Mouse (Mus musculus) ES-E14 (cell line): ENCODE measurements around the gene Scamp3. TPM values are rescaled to one million over a fixed set of nuclear protein-coding genes. Genes with fewer than 3 reads are reported as not detected.
A peak's percentile ranks its signal among the peaks of the same experiment; 100 is the strongest.

Source experiments
- DNase-seq: peaks from one replicate; pipeline ENCODE4 v3.0.0-alpha.2; 2013; ENCODE audit warnings: low read depth, low spot score
- H3K27ac ChIP-seq: 2 replicates; pipeline ENCODE4 v1.5.1; 2012; ENCODE audit warnings: low read depth, mild to moderate bottlenecking, low read length, moderate library complexity, mixed read lengths; ENCODE audit not compliant: poor library complexity, insufficient read depth, severe bottlenecking
- H3K36me3 ChIP-seq: 2 replicates; pipeline ENCODE4 v1.6.1; 2012; ENCODE audit warnings: mild to moderate bottlenecking, low read length, moderate library complexity, mixed read lengths; ENCODE audit not compliant: control insufficient read depth, poor library complexity, insufficient read depth, severe bottlenecking
- H3K4me1 ChIP-seq, 2 experiments: fragments of 150-350 bp in 1 of 2; sonication (generic) in 1 of 2; 2 replicates each; pipeline ENCODE4 v1.6.1; 2012; ENCODE audit warnings: low read length in 2 of 2, mild to moderate bottlenecking in 1 of 2, mixed read lengths in 1 of 2; ENCODE audit not compliant: control insufficient read depth in 2 of 2, insufficient read depth in 2 of 2, poor library complexity in 1 of 2
- H3K4me3 ChIP-seq, 2 experiments: fragments of 150-350 bp in 1 of 2; sonication (generic) in 1 of 2; 2 replicates each; pipeline ENCODE4 v1.5.1; 2012; ENCODE audit warnings: low read length in 2 of 2, low read depth in 1 of 2, mild to moderate bottlenecking in 1 of 2, mixed read lengths in 1 of 2; ENCODE audit not compliant: insufficient read depth in 1 of 2, poor library complexity in 1 of 2, severe bottlenecking in 1 of 2
- H3K9ac ChIP-seq: 2 replicates; pipeline ENCODE4 v1.6.1; 2012; ENCODE audit warnings: low read depth, mild to moderate bottlenecking, low read length, mixed read lengths; ENCODE audit not compliant: poor library complexity, insufficient read depth, severe bottlenecking
- H3K9me3 ChIP-seq: fragments of 150-350 bp; sonication (generic); 2 replicates; pipeline ENCODE4 v1.6.1; 2012; ENCODE audit warnings: low read depth, mild to moderate bottlenecking, low read length; ENCODE audit not compliant: control insufficient read depth, insufficient read depth
- CHD2 ChIP-seq: IDR thresholded peaks from 2 replicates; pipeline ENCODE4 v1.6.1; 2014; ENCODE audit warnings: mild to moderate bottlenecking, low read depth, low read length, inconsistent platforms
- HCFC1 ChIP-seq: IDR thresholded peaks from 2 replicates; pipeline ENCODE4 v1.6.1; 2012; ENCODE audit warnings: low read length, inconsistent platforms, borderline replicate concordance; ENCODE audit not compliant: insufficient read depth
- MAFK ChIP-seq: IDR thresholded peaks from 2 replicates; pipeline ENCODE4 v1.6.1; 2014; ENCODE audit warnings: mild to moderate bottlenecking, low read depth, low read length, inconsistent platforms; ENCODE audit not compliant: insufficient read depth
- ZC3H11A ChIP-seq: IDR thresholded peaks from 2 replicates; pipeline ENCODE4 v1.6.1; 2012; ENCODE audit warnings: low read depth, mild to moderate bottlenecking, inconsistent platforms, low read length, borderline replicate concordance
- ZNF384 ChIP-seq: IDR thresholded peaks from 2 replicates; pipeline ENCODE4 v1.6.1; 2012; ENCODE audit warnings: low read depth, low read length, inconsistent platforms
- in situ Hi-C, 2 experiments: fragments of 600-800 bp; cut with MboI; formaldehyde crosslinking; loops; one replicate each; pipeline ENCODE4 v1.15.1; 2025; ENCODE audit warnings: low sequenced_read_pairs in 2 of 2, inconsistent platforms in 1 of 2; ENCODE audit not compliant: unreplicated experiment in 2 of 2
- total RNA-seq: library from RNA; depleted of rRNA; stranded (reverse); fragments of 300-350 nt; gene quantifications from 2 replicates; pipeline ENCODE4 v1.2.3, GENCODE M21; 2012

The Scamp3 gene
- total RNA-seq, 1 experiment = 83.2 TPM

DNA sequence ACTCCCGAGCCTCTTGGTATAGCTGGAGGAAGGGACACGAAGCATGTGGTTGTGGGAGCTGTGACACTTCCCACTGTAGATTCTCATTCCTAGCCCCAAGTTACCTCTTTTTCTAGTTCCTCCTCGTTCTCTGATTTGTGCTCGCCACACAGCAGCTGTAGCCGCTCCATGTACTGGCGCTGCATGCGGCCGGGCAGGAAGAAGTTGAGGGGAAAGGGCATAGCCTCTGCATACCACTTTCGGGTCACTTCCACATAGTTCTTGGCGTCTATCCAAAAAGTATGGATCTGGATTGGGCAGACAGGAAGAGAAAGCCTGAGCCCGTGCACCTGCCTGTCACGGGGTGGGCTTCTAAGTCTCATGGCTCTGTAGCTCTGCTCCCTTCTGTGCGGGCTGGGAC is 32.9 kb downstream of the Scamp3 start:
- H3K4me3 ChIP-seq = no peak overlapping the region

DNA sequence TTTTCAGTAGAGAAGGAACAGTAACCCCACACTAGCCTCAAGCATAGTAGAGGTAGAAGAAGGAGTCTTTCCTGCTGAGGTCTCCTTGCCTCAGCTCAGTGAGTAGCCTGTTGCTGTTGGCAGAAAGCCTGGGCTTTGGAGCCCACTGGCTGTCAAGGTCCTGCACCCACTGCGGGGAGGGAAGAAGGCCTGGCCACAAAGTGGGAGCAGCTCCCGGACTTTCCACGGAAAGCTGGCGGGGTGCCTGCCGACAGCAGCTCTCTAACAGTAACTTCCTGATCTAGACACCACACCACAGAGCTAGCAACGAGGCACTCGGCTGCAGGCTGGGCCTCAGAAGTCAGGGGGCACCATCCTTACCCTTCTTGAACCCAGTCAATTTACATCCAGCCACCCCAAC is 33.5 kb downstream of the Scamp3 start:
- Histone ChIP-seq H3K36me3 (peaks cover 43% of the 10 kb centered on the region), H3K27ac (no peak overlapping the region), H3K4me1 (peaks cover 3 to 11% of the 10 kb centered on the region in 2 experiments; a peak in 2 of 4 replicates), H3K9me3 (no peaks in the 10 kb centered on the region), H3K9ac (no peak overlapping the region), H3K4me3 (no peak overlapping the region)
- no peak for TF ChIP-seq MAFK
- no peak for TF ChIP-seq HCFC1
- TF ChIP-seq ZC3H11A = no peak
- TF ChIP-seq ZNF384 = no peak
- no peak for TF ChIP-seq CHD2
- in situ Hi-C loops = no loop called here
- no peak for DNase-seq

More for the DNA sequence above, 32.9 kb downstream of the Scamp3 start:
- in situ Hi-C loops = no loop called here
- Histone ChIP-seq H3K27ac (no peak overlapping the region), H3K9ac (no peak overlapping the region), H3K36me3 (peaks cover 46% of the 10 kb centered on the region), H3K9me3 (no peaks in the 10 kb centered on the region), H3K4me1 (peaks cover 3 to 5% of the 10 kb centered on the region in 2 experiments; a peak in 2 of 4 replicates)
- TF ChIP-seq ZNF384 = no peak
- TF ChIP-seq CHD2 = no peak
- TF ChIP-seq HCFC1 = no peak
- TF ChIP-seq MAFK = no peak
- no peak for TF ChIP-seq ZC3H11A
- DNase-seq = no peak

DNA sequence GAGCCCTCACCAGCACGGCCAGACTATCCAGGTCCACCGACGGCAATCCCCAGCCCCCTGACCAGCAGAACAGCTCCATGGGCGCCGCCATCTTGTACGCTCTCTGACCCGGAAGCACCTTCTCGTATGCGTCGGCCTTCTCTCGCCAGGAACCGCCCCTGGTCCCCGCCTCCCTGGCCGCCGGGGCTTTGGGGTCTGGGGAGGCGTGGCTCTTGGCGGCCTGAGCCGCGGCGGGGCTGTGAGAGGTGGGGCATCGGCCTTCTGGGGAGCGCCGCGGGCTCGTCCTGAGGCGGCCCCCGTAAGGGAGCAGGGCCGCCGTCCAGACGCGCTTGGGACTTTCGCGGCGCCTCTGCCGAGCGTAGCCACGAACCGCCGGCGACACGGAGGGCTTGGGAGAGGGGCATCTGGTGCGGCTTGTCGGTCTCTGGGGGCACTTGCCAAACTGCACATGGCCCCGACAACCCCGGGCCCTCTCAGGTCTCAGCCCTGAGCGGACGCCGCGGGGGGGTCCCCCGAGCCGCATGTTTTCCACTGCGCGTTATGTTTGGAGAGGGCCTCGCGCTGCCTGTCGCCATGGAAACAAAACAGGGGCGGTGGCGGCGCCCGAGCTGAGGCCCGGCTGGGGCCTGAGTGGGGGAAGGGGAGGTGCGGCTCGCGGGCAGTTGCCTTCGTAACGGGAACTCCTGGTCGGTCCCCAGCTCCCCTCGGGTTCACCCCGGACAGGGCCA is 36.7 kb downstream of the Scamp3 start:
- H3K4me3 ChIP-seq = peak overlapping the region; percentile 95
- TF ChIP-seq HCFC1 = peak; percentile 85
- TF ChIP-seq MAFK = no peak
- no peaks in the 10 kb centered on the region for H3K9me3 ChIP-seq
- H3K9ac ChIP-seq = peak overlapping the region; percentile 95
- peak; percentile 92 for DNase-seq
- peaks cover 18% of the 10 kb centered on the region for H3K36me3 ChIP-seq
- peaks cover 3 to 17% of the 10 kb centered on the region in 2 experiments; a peak in 2 of 4 replicates for H3K4me1 ChIP-seq
- peak overlapping the region; percentile 91 for H3K27ac ChIP-seq
- in situ Hi-C loops = no loop called here

DNA sequence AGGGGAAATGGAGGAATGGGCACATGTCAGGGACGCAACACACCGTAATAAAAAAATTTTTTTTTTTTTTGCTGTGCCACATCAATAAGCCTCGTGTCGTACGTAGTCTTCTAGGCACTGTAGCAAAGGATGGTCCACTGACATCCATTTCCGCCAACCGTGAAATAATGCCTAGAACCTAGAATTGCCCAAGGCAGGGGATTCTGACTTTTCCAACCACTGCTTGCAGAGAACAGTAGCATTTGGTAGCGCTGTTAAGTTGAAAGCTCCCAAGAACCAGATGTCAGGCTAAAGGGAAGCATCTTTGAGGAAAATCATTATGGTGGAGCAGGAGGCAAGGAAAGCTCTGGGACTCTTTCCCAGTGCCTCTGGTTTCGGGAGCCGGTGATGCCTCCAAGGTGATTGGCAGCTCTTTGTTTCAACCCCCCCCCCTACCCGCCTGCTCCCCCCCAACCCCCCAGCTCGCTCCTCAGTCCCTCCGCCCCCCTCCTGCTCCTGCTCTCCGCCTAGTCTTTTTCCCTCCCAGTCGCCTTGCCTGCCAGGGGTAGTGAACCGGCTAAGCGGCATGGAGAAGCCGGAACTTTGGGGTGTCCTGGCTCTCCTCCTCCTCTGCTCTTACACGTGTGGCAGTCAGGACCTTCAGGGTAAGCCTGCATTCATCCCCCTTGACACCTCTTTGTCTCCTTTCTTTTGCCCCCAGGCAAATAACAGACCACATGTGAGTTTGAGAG is 37.6 kb downstream of the Scamp3 start, which contains the start of gene Thbs3:
Gene Thbs3 (plus strand): TSS at position 500 of the 731 bp plus-strand sequence.
- no peak for DNase-seq
- Histone ChIP-seq H3K4me1 (peaks cover 3 to 17% of the 10 kb centered on the region in 2 experiments; a peak in 2 of 4 replicates), H3K9ac (peak within 1 kb of the TSS; percentile 92), H3K36me3 (peaks cover 13% of the 10 kb centered on the region), H3K9me3 (no peaks in the 10 kb centered on the region), H3K4me3 (peak within 1 kb of the TSS; percentile 95), H3K27ac (peak within 1 kb of the TSS; percentile 91)
- no peak for TF ChIP-seq HCFC1
- TF ChIP-seq MAFK = no peak
- no peak for TF ChIP-seq ZNF384
- TF ChIP-seq ZC3H11A = no peak
- TF ChIP-seq CHD2 = no peak
- in situ Hi-C loops = no loop called here
